Mouse (Mus musculus): ENCODE results near the gene Galnt17.
A peak's percentile ranks its signal among the peaks of the same experiment; 100 is the strongest.

- TF ChIP-seq CTCF (IDR thresholded peaks at IDR 0.05; ENCODE audit: low read depth, low read length) (peak; percentile 54; the same call in 1 of the 2 replicates), POLR2A (IDR thresholded peaks at IDR 0.05; ENCODE audit: extremely low read depth, insufficient read depth, low read length) (no peak)
These were observed 448.6 kb downstream of the Galnt17 start for GRCm38 (mm10) chr5:130859736-130860135.

Measured in liver, adult 2 months (tissue).